Mouse (Mus musculus): ENCODE results near the gene Atxn7. TPM values are rescaled to one million over a fixed set of nuclear protein-coding genes. Genes with fewer than 3 reads are reported as not detected.

Gene Atxn7
- polyA plus RNA-seq, 1 experiment, result 20.3 TPM

- H3K27ac ChIP-seq (ENCODE audit: insufficient read depth, low read length), result no peak overlapping the region
- WGBS, result 90% methylated on average over 6 of the region's 6 CpGs
- no peaks in the 10 kb centered on the region for H3K36me3 ChIP-seq (ENCODE audit: control insufficient read depth, insufficient read depth, low read length)
- H3K27me3 ChIP-seq (ENCODE audit: control insufficient read depth, insufficient read depth, low read length), result no peaks in the 10 kb centered on the region
- peaks cover 2% of the 10 kb centered on the region for H3K4me1 ChIP-seq (ENCODE audit: control insufficient read depth, insufficient read depth, insufficient read length)
- H3K4me3 ChIP-seq (ENCODE audit: extremely low read depth, insufficient read depth, insufficient read length), result no peak overlapping the region
- no peak for DNase-seq (ENCODE audit: low read depth in 1 of 2, low spot score in 2 of 2)
- TF ChIP-seq POLR2A (IDR thresholded peaks at IDR 0.05; ENCODE audit: low read depth, low read length), result no peak
- TF ChIP-seq CTCF (IDR thresholded peaks at IDR 0.05; ENCODE audit: extremely low read depth, insufficient read depth, insufficient read length, insufficient replicate concordance), result no peak
Measured at GRCm38 (mm10) chr14:13962476-13962875, 1.2 kb downstream of the Atxn7 start.

- Histone ChIP-seq H3K4me1 (ENCODE audit: control insufficient read depth, insufficient read depth, insufficient read length) (peaks cover 2% of the 10 kb centered on the region), H3K27ac (ENCODE audit: insufficient read depth, low read length) (no peak overlapping the region), H3K4me3 (ENCODE audit: extremely low read depth, insufficient read depth, insufficient read length) (no peak overlapping the region), H3K36me3 (ENCODE audit: control insufficient read depth, insufficient read depth, low read length) (no peaks in the 10 kb centered on the region), H3K27me3 (ENCODE audit: control insufficient read depth, insufficient read depth, low read length) (no peaks in the 10 kb centered on the region)
- DNase-seq (ENCODE audit: low read depth in 1 of 2, low spot score in 2 of 2), result no peak
- TF ChIP-seq CTCF (IDR thresholded peaks at IDR 0.05; ENCODE audit: extremely low read depth, insufficient read depth, insufficient read length, insufficient replicate concordance) (no peak), POLR2A (IDR thresholded peaks at IDR 0.05; ENCODE audit: low read depth, low read length) (no peak)
- WGBS, result 53% methylated on average over 1 of the region's 1 CpGs
Measured at GRCm38 (mm10) chr14:13963527-13963926, 2.3 kb downstream of the Atxn7 start.

- no peaks in the 10 kb centered on the region for H3K27me3 ChIP-seq (ENCODE audit: control insufficient read depth, insufficient read depth, low read length)
- no peaks in the 10 kb centered on the region for H3K36me3 ChIP-seq (ENCODE audit: control insufficient read depth, insufficient read depth, low read length)
- no peak overlapping the region for H3K4me3 ChIP-seq (ENCODE audit: extremely low read depth, insufficient read depth, insufficient read length)
- no peak for DNase-seq (ENCODE audit: low read depth in 1 of 2, low spot score in 2 of 2)
- no peaks in the 10 kb centered on the region for H3K4me1 ChIP-seq (ENCODE audit: control insufficient read depth, insufficient read depth, insufficient read length)
- TF ChIP-seq POLR2A (IDR thresholded peaks at IDR 0.05; ENCODE audit: low read depth, low read length) (no peak), CTCF (IDR thresholded peaks at IDR 0.05; ENCODE audit: extremely low read depth, insufficient read depth, insufficient read length, insufficient replicate concordance) (no peak)
- WGBS, result 65% methylated on average over 1 of the region's 1 CpGs
- H3K27ac ChIP-seq (ENCODE audit: insufficient read depth, low read length), result no peak overlapping the region
Measured at GRCm38 (mm10) chr14:13967607-13968006, 6.4 kb downstream of the Atxn7 start.

- Histone ChIP-seq H3K27ac (ENCODE audit: insufficient read depth, low read length) (no peak overlapping the region), H3K4me3 (ENCODE audit: extremely low read depth, insufficient read depth, insufficient read length) (no peak overlapping the region), H3K36me3 (ENCODE audit: control insufficient read depth, insufficient read depth, low read length) (no peaks in the 10 kb centered on the region), H3K4me1 (ENCODE audit: control insufficient read depth, insufficient read depth, insufficient read length) (no peaks in the 10 kb centered on the region), H3K27me3 (ENCODE audit: control insufficient read depth, insufficient read depth, low read length) (no peaks in the 10 kb centered on the region)
- no peak for DNase-seq (ENCODE audit: low read depth in 1 of 2, low spot score in 2 of 2)
- WGBS, result 96% methylated on average over 5 of the region's 5 CpGs
- TF ChIP-seq POLR2A (IDR thresholded peaks at IDR 0.05; ENCODE audit: low read depth, low read length) (no peak), CTCF (IDR thresholded peaks at IDR 0.05; ENCODE audit: extremely low read depth, insufficient read depth, insufficient read length, insufficient replicate concordance) (no peak)
Measured at GRCm38 (mm10) chr14:13968476-13968875, 7.2 kb downstream of the Atxn7 start.

- H3K36me3 ChIP-seq (ENCODE audit: control insufficient read depth, insufficient read depth, low read length), result no peaks in the 10 kb centered on the region
- no peak for TF ChIP-seq POLR2A (IDR thresholded peaks at IDR 0.05; ENCODE audit: low read depth, low read length)
- no peak for TF ChIP-seq CTCF (IDR thresholded peaks at IDR 0.05; ENCODE audit: extremely low read depth, insufficient read depth, insufficient read length, insufficient replicate concordance)
- H3K4me1 ChIP-seq (ENCODE audit: control insufficient read depth, insufficient read depth, insufficient read length), result no peaks in the 10 kb centered on the region
- no peaks in the 10 kb centered on the region for H3K27me3 ChIP-seq (ENCODE audit: control insufficient read depth, insufficient read depth, low read length)
- WGBS, result 94% methylated on average over 3 of the region's 3 CpGs
- no peak for DNase-seq (ENCODE audit: low read depth in 1 of 2, low spot score in 2 of 2)
- no peak overlapping the region for H3K4me3 ChIP-seq (ENCODE audit: extremely low read depth, insufficient read depth, insufficient read length)
- H3K27ac ChIP-seq (ENCODE audit: insufficient read depth, low read length), result no peak overlapping the region
Measured at GRCm38 (mm10) chr14:13970513-13970912, 9.3 kb downstream of the Atxn7 start.

GRCm38 (mm10) chr14:13971644-13972234 lies 10.5 kb downstream of the Atxn7 start:
- Histone ChIP-seq H3K27me3 (ENCODE audit: control insufficient read depth, insufficient read depth, low read length) (no peaks in the 10 kb centered on the region), H3K36me3 (ENCODE audit: control insufficient read depth, insufficient read depth, low read length) (no peaks in the 10 kb centered on the region), H3K27ac (ENCODE audit: insufficient read depth, low read length) (no peak overlapping the region), H3K4me1 (ENCODE audit: control insufficient read depth, insufficient read depth, insufficient read length) (no peaks in the 10 kb centered on the region), H3K4me3 (ENCODE audit: extremely low read depth, insufficient read depth, insufficient read length) (no peak overlapping the region)
- 47% methylated on average over 6 of the region's 6 CpGs for WGBS
- no peak for DNase-seq (ENCODE audit: low read depth in 1 of 2, low spot score in 2 of 2)
- TF ChIP-seq CTCF (IDR thresholded peaks at IDR 0.05; ENCODE audit: extremely low read depth, insufficient read depth, insufficient read length, insufficient replicate concordance) (no peak), POLR2A (IDR thresholded peaks at IDR 0.05; ENCODE audit: low read depth, low read length) (no peak)

GRCm38 (mm10) chr14:13977498-13977897 lies 16.3 kb downstream of the Atxn7 start:
- TF ChIP-seq CTCF (IDR thresholded peaks at IDR 0.05; ENCODE audit: extremely low read depth, insufficient read depth, insufficient read length, insufficient replicate concordance) (no peak), POLR2A (IDR thresholded peaks at IDR 0.05; ENCODE audit: low read depth, low read length) (no peak)
- no peaks in the 10 kb centered on the region for H3K27me3 ChIP-seq (ENCODE audit: control insufficient read depth, insufficient read depth, low read length)
- 79% methylated on average over 1 of the region's 1 CpGs for WGBS
- H3K36me3 ChIP-seq (ENCODE audit: control insufficient read depth, insufficient read depth, low read length), result no peaks in the 10 kb centered on the region
- H3K4me1 ChIP-seq (ENCODE audit: control insufficient read depth, insufficient read depth, insufficient read length), result peaks cover 5% of the 10 kb centered on the region
- no peak overlapping the region for H3K4me3 ChIP-seq (ENCODE audit: extremely low read depth, insufficient read depth, insufficient read length)
- DNase-seq (ENCODE audit: low read depth in 1 of 2, low spot score in 2 of 2), result no peak
- no peak overlapping the region for H3K27ac ChIP-seq (ENCODE audit: insufficient read depth, low read length)
